Mouse (Mus musculus) thymus, adult 2 months (tissue): ENCODE measurements around the gene Zxdc. TPM values are rescaled to one million over a fixed set of nuclear protein-coding genes. Genes with fewer than 3 reads are reported as not detected.

Experiments used
- DNase-seq: peaks from one replicate; pipeline ENCODE4 v3.0.0; 2021
- H3K27ac ChIP-seq: fragments of 200-500 bp; 2 replicates; pipeline ENCODE4 v1.5.1; 2012; ENCODE audit warnings: low read length, control low read depth; ENCODE audit not compliant: control insufficient read depth, insufficient read depth
- H3K27me3 ChIP-seq: fragments of 200-500 bp; 2 replicates; pipeline ENCODE4 v1.6.1; 2012; ENCODE audit warnings: mild to moderate bottlenecking, low read length, moderate library complexity, mixed read lengths; ENCODE audit not compliant: control insufficient read depth, insufficient read depth
- H3K36me3 ChIP-seq: fragments of 200-500 bp; 2 replicates; pipeline ENCODE4 v1.6.1; 2012; ENCODE audit warnings: mild to moderate bottlenecking, low read length, moderate library complexity; ENCODE audit not compliant: control insufficient read depth, insufficient read depth
- H3K4me1 ChIP-seq: fragments of 200-500 bp; replicated peaks from 2 replicates; pipeline ENCODE4 v1.6.1; 2012; ENCODE audit warnings: low read length; ENCODE audit not compliant: control insufficient read depth, insufficient read depth
- H3K4me3 ChIP-seq: fragments of 200-500 bp; 2 replicates; pipeline ENCODE4 v1.5.1; 2012; ENCODE audit warnings: mild to moderate bottlenecking, low read length, control low read depth, moderate library complexity; ENCODE audit not compliant: control insufficient read depth, insufficient read depth
- CTCF ChIP-seq: fragments of 200-500 bp; IDR thresholded peaks from 2 replicates; pipeline ENCODE4 v1.5.1; 2012; ENCODE audit warnings: mild to moderate bottlenecking, control low read depth, low read length, moderate library complexity, borderline replicate concordance; ENCODE audit not compliant: control insufficient read depth, poor library complexity, insufficient read depth; ENCODE audit errors: extremely low read depth
- POLR2A ChIP-seq: fragments of 200-500 bp; IDR thresholded peaks from 2 replicates; pipeline ENCODE4 v1.6.1; 2012; ENCODE audit warnings: mild to moderate bottlenecking, low read length, control low read depth, moderate library complexity; ENCODE audit not compliant: control insufficient read depth, poor library complexity, insufficient read depth; ENCODE audit errors: extremely low read depth
- WGBS: fragments of 180-500 bp; shearing (Covaris S2); methylation state at CpG from one replicate; pipeline ENCODE4 v1.1.7; 2018; 5-methylcytosine and 5-hydroxymethylcytosine counted together
- polyA plus RNA-seq: library from polyadenylated mRNA; depleted of rRNA; stranded (reverse); fragments of >200 nt; gene quantifications from 2 replicates; pipeline ENCODE4 v1.2.3, GENCODE M21; 2012; rRNA removed

Zxdc gene
- polyA plus RNA-seq, 1 experiment: 42.9 TPM

DNA sequence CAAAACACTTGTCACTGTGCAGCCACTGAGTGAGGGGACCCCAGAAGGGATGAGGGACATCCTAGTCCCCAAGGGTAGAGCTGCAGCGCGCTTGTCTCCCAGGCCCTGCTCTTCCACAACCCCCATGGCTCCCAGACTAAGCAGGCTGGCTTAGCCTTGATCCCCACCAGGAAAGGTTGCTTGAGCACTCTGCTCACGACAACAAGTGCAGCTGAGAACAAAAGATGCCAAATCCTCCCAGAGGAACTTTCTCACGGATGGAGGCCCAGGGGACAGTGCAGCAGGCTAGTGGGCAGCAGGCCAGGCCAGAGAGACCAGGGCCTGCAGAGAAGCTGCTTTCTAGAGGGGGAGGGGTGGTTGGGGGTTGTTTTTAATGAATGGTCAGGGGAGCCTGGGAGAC lies 77.6 kb downstream of the Zxdc start:
- TF ChIP-seq POLR2A: no peak
- TF ChIP-seq CTCF: no peak
- 84% methylated on average over 4 of the region's 4 CpGs for WGBS
- no peak overlapping the region for H3K27ac ChIP-seq
- H3K27me3 ChIP-seq: no peaks in the 10 kb centered on the region
- H3K36me3 ChIP-seq: no peaks in the 10 kb centered on the region
- H3K4me3 ChIP-seq: no peak overlapping the region
- DNase-seq: no peak
- H3K4me1 ChIP-seq: no peaks in the 10 kb centered on the region

DNA sequence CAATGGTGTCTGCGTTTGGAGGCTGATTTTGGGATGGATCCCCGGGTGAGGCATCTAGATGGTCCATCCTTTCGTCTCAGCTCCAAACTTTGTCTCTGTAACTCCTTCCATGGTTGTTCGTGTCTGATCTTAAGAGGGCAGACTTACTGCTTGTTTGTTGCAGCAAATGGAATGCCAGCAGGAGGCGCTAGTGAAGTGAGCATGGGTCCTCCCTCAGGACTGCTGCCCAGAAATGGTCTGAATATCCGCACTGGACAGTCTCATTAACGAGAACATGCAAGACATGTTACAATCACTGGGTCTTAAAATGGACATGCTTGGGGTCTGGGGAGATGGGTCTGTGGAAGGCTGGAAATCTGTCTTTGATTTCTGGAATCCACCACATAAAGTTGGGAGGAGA lies 80.9 kb downstream of the Zxdc start:
- peak; percentile 31 for DNase-seq
- Histone ChIP-seq H3K4me1 (no peaks in the 10 kb centered on the region), H3K4me3 (no peak overlapping the region), H3K27me3 (no peaks in the 10 kb centered on the region), H3K27ac (no peak overlapping the region), H3K36me3 (no peaks in the 10 kb centered on the region)
- WGBS: 26% methylated on average over 7 of the region's 7 CpGs
- TF ChIP-seq POLR2A (no peak), CTCF (no peak)

- TF ChIP-seq CTCF (no peak), POLR2A (no peak)
- Histone ChIP-seq H3K27ac (no peak overlapping the region), H3K27me3 (no peaks in the 10 kb centered on the region), H3K4me3 (no peak overlapping the region), H3K4me1 (no peaks in the 10 kb centered on the region), H3K36me3 (no peaks in the 10 kb centered on the region)
- no peak for DNase-seq
- 74% methylated on average over 5 of the region's 5 CpGs for WGBS
Measured at GRCm38 (mm10) chr6:90450697-90451096, 81.4 kb downstream of the Zxdc start.

GRCm38 (mm10) chr6:90451512-90451911 lies 82.2 kb downstream of the Zxdc start:
- no peak for DNase-seq
- 92% methylated on average over 5 of the region's 5 CpGs for WGBS
- TF ChIP-seq POLR2A (no peak), CTCF (no peak)

GRCm38 (mm10) chr6:90452603-90453002 lies 83.3 kb downstream of the Zxdc start:
- Histone ChIP-seq H3K27ac (no peak overlapping the region), H3K4me1 (no peaks in the 10 kb centered on the region), H3K4me3 (no peak overlapping the region), H3K36me3 (no peaks in the 10 kb centered on the region), H3K27me3 (no peaks in the 10 kb centered on the region)
- DNase-seq: no peak
- no peak for TF ChIP-seq POLR2A
- no peak for TF ChIP-seq CTCF

More at GRCm38 (mm10) chr6:90451512-90451911, 82.2 kb downstream of the Zxdc start:
- Histone ChIP-seq H3K27me3 (no peaks in the 10 kb centered on the region), H3K36me3 (no peaks in the 10 kb centered on the region), H3K4me3 (no peak overlapping the region), H3K4me1 (no peaks in the 10 kb centered on the region), H3K27ac (no peak overlapping the region)

Other genes starting within 250 kb of the Zxdc start
- not detected in 2 replicates for gene Vmn1r51, start 246.9 kb upstream of the Zxdc start, polyA plus RNA-seq
- not detected in 2 replicates for gene Vmn1r52, start 194.7 kb upstream of the Zxdc start, polyA plus RNA-seq
- not detected in 2 replicates for gene V1ra8, start 166.7 kb upstream of the Zxdc start, polyA plus RNA-seq
- not detected in 2 replicates for gene Vmn1r53, start 145.1 kb upstream of the Zxdc start, polyA plus RNA-seq
- not detected in 2 replicates for gene Vmn1r54, start 123.2 kb upstream of the Zxdc start, polyA plus RNA-seq
- not detected in 2 replicates for gene BC048671, start 68.3 kb upstream of the Zxdc start, polyA plus RNA-seq
- gene Chst13, start 44.3 kb upstream of the Zxdc start, polyA plus RNA-seq: 0.50 and 0.57 TPM in 2 replicates
- gene Uroc1, start 36.2 kb upstream of the Zxdc start, polyA plus RNA-seq: 0.09 and 1.1 TPM in 2 replicates
- 0.05 and 0.26 TPM in 2 replicates for gene Cfap100, start 59.3 kb downstream of the Zxdc start, polyA plus RNA-seq
- gene Klf15, start 93.1 kb downstream of the Zxdc start, polyA plus RNA-seq: 18.6 and 23.8 TPM in 2 replicates
- gene Aldh1l1, start 116.9 kb downstream of the Zxdc start, polyA plus RNA-seq: 14.0 and 14.8 TPM in 2 replicates
- gene Slc41a3, start 235.2 kb downstream of the Zxdc start, polyA plus RNA-seq: 9.6 and 12.3 TPM in 2 replicates